Mouse (Mus musculus) embryonic fibroblast, embryonic 13.5 days (primary cell): ENCODE data around the gene Tmem161a. TPM values are rescaled to one million over a fixed set of nuclear protein-coding genes. Genes with fewer than 3 reads are reported as not detected.
A peak's percentile ranks its signal among the peaks of the same experiment; 100 is the strongest.

Experiments used
- H3K27ac ChIP-seq: 2 replicates; pipeline ENCODE4 v1.5.1; 2012; ENCODE audit warnings: low read length, control low read depth, inconsistent platforms; ENCODE audit not compliant: insufficient read depth
- H3K4me1 ChIP-seq: 2 replicates; pipeline ENCODE4 v1.6.1; 2011; ENCODE audit warnings: low read length; ENCODE audit not compliant: control insufficient read depth, insufficient read depth
- H3K4me3 ChIP-seq: 2 replicates; pipeline ENCODE4 v1.5.1; 2011; ENCODE audit warnings: mild to moderate bottlenecking, control low read depth, low read length; ENCODE audit not compliant: insufficient read depth
- CTCF ChIP-seq: IDR thresholded peaks from 2 replicates; pipeline ENCODE4 v1.5.1; 2011; ENCODE audit warnings: mild to moderate bottlenecking, control low read depth, low read length, moderate library complexity, borderline replicate concordance; ENCODE audit not compliant: insufficient read depth
- POLR2A ChIP-seq: IDR thresholded peaks from 2 replicates; pipeline ENCODE4 v1.6.1; 2011; ENCODE audit warnings: low read depth, mild to moderate bottlenecking, control low read depth, low read length, moderate library complexity
- polyA plus RNA-seq: library from polyadenylated mRNA; stranded (reverse); fragments of >200 nt; gene quantifications from 2 replicates; pipeline ENCODE4 v1.2.4, GENCODE M21; 2011; ENCODE audit warnings: low read depth; ENCODE audit not compliant: missing spikeins, insufficient read length

The Tmem161a gene
- 66.2 and 84.2 TPM in 2 replicates for polyA plus RNA-seq

DNA sequence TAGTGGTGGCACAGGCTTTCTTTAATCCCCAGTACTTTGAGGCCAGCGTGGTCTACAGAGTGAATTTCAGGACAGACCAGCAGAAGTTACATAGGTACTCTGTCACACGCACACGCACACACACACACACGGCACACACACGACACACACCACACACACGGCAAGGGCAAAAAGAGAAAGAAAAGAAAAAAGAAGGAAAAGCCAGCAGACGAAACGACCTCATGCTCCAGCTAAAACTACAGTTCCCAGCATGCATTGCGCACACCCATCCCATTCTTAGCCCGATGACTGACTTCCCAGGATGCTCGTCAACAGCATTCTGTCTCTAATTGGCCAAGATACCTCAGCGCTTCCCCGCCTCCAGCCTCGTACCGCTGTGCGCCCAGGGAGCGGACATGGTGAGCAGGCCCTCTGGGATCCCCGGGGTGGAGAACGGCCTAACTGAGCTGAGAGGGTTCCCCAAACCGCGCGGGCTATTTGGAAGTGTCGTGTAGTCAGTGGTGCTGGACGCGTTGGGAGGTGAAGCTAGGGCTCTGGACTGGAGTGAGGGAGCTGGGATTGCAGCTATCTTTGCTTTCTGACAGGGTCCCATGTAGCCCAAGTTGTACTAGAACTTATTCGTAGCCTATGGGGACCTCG is at the start of gene Tmem161a:
TSS of gene Tmem161a (plus strand) at position 314 of the 639 bp plus-strand sequence.
- TF ChIP-seq POLR2A (peak; percentile 89), CTCF (no peak)
- peak within 1 kb of the TSS; percentile 76 for H3K4me3 ChIP-seq
- H3K27ac ChIP-seq = 0 out of 2 replicates have a peak within 1 kb of the TSS, but pooled peaks have one; percentile 3
- H3K4me1 ChIP-seq = 0 out of 2 replicates have a peak, but pooled peaks cover 3% of the 10 kb centered on the region

DNA sequence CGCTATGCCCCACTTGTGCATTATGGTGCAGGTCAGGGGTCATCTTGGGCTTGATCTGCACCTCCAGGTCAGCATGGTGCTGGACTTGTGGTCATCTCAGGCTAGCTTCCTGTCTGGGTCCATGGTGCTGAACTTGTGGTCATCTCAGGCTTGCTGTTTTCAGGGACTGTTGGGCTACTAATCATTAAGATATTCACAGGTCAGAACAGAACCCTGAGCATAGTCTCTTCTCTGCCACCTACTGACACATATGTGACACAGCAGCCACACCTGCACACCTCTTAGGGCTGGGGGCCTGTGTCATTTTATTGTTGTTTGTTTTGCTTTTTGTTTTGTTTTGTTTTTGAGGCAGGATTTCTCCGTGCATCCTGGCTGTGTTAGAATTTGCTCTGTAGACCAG is 49.3 kb upstream of the Tmem161a start:
- H3K4me3 ChIP-seq = no peak overlapping the region
- no peaks in the 10 kb centered on the region for H3K4me1 ChIP-seq
- TF ChIP-seq CTCF (peak; percentile 16; the same call in 1 of the 2 replicates), POLR2A (no peak)
- no peak overlapping the region for H3K27ac ChIP-seq

DNA sequence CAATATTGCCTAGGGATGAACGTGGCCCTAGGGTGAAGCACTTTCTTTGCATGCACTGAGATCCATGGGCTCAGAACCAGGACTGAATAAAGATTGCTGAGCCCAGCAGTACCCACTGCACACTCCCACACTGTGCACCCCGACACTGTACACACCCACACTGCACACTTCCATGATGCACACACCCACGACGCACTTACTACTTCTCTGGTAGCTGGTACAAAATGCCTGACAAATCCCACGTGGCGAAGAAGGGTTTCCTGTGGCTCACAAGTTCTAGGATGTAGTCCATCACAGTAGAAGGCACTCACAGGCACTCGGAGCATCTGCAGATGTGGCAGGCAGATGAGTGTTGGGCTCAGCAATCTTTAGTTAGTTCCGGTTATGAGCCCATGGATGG is 47.2 kb upstream of the Tmem161a start:
- no peak overlapping the region for H3K27ac ChIP-seq
- H3K4me1 ChIP-seq = no peaks in the 10 kb centered on the region
- TF ChIP-seq CTCF = no peak
- no peak for TF ChIP-seq POLR2A
- H3K4me3 ChIP-seq = no peak overlapping the region

DNA sequence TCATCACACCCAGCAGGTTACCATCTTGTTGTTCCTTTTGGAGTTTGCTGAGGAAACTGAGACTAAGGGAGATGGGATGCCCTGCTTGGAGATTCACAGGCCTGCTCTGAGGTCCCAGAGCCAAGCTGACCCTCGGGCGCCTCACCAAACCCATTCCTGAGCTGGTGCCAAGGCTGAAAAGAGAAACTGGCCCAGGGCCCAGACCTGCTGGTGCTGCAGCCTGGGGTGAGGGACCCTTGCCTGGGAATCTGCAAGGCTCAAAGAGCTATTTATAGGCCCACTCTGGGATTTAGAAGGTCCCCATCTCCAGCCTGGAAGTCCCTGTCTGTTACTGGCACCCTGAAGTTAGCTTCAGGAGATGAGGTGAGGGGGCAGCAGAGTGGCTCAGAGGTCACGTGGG is 43.7 kb upstream of the Tmem161a start:
- no peak for TF ChIP-seq POLR2A
- TF ChIP-seq CTCF = no peak
- Histone ChIP-seq H3K4me3 (no peak overlapping the region), H3K4me1 (no peaks in the 10 kb centered on the region), H3K27ac (no peak overlapping the region)

DNA sequence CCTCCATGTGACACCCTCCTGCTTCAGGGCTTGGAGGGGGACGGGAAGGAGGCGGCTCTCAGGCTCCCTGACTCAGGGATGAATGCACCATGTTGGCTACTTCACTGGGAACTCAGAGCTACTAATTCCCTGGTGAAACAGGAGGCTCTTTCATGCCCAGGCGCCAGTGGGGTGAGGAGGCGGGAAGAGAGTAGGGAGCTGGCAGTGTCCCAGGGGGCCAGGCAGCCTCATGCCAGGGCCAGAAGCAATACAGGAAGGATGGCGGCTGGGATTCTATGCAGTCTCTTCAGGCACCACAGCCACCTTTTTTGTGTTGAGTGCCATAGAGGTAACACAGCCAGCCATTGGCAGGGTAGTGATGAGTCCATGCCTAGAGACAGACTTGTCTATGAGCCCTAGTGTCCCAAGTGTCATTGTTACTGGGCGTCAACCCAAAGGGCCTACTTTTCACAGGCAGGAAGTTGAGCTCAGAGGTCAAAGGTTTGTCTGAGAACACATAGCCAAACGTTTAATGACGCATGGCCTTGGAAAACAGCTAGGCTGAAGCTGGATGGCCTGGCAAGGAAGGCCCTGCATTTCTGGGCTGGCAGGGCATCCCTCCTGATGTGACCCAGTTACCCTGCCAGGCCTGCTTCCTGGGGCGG is 42.7 kb upstream of the Tmem161a start:
- H3K27ac ChIP-seq = no peak overlapping the region
- TF ChIP-seq POLR2A = no peak
- TF ChIP-seq CTCF = no peak

DNA sequence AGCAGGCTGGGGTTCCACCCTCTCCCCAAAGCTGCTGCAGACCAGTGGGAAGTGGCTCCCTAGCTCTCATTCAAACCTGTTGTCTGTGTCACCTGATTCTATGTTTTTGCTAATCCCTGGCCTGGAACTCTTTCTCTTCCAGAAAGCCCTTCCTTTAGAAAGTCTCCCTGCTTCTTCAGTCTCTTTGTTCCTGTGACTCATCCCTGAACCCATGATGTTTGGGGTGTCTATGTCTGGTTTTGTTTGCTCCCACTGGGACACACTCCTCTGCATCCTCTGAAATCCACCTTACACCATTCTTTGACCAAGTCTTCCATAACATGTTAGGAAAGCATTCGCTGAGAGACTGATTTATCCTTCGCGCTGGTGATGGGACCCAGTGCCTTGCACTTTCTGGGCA is 42.1 kb upstream of the Tmem161a start:
- no peaks in the 10 kb centered on the region for H3K4me1 ChIP-seq
- H3K27ac ChIP-seq = no peak overlapping the region
- H3K4me3 ChIP-seq = no peak overlapping the region
- no peak for TF ChIP-seq POLR2A

More for the DNA sequence above, 42.7 kb upstream of the Tmem161a start:
- H3K4me3 ChIP-seq = no peak overlapping the region
- H3K4me1 ChIP-seq = no peaks in the 10 kb centered on the region

DNA sequence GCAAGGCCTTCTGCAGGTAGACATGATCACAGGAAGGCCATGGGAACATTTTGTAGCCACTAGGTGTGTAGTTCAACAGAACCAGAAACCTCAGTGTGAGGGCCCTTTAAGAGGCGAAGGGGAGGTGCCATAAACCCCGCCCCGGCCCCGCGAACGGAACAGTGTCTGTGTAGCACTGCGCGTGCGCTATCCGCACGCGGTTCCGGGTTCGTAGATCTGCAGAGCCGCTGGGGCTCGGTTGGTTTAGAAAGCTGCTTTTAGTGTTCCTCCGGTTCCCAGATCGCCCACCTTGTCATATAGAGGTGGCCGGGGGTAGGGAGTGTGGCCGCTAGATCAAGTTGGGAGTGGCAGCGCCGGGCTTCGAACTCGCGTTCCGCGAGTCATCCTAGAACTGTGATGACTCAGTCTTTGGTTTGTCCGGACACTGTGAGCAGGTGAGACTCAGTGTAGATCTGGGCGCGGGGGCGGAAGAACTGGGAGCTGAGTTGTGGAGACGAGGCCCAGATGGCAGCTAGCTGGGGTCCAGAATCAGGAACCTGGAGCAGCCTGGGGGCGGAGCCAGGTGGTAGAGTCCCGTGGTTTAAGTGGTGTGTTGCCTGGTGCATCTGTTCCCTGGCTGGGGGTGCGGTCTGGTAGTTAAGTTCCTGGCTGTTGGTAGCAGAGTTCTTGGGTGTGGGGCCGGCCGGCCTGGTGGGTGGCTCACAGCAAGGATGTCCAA is 40.8 kb upstream of the Tmem161a start, which contains the start of gene Nr2c2ap:
TSS of gene Nr2c2ap (plus strand) at position 168 of the 718 bp plus-strand sequence.
- Histone ChIP-seq H3K27ac (no peak within 1 kb of the TSS), H3K4me3 (peak within 1 kb of the TSS; percentile 76), H3K4me1 (no peaks in the 10 kb centered on the region)
- TF ChIP-seq POLR2A (peak; percentile 79), CTCF (no peak)

DNA sequence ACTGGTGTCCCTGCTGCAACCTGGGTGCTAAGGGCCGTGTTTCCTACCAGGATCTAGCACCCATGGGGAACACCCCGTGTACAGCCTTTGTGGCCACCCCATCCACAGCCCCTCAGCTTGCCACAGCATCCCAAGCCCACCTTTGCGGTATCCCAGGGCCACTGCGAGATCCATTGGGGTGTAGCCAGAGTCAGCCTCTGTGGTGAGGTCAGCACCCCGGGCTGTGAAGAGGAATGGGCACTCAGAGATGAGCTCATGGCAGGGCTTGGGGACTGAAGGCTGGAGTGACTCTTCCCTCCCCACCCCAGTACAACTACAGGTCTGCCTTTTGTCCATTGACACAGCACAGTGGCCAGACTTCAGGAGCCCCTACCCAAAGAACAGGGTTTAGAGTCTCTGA is 38.1 kb upstream of the Tmem161a start:
- TF ChIP-seq POLR2A = no peak
- TF ChIP-seq CTCF = no peak
- Histone ChIP-seq H3K4me3 (no peak overlapping the region), H3K27ac (no peak overlapping the region), H3K4me1 (no peaks in the 10 kb centered on the region)

DNA sequence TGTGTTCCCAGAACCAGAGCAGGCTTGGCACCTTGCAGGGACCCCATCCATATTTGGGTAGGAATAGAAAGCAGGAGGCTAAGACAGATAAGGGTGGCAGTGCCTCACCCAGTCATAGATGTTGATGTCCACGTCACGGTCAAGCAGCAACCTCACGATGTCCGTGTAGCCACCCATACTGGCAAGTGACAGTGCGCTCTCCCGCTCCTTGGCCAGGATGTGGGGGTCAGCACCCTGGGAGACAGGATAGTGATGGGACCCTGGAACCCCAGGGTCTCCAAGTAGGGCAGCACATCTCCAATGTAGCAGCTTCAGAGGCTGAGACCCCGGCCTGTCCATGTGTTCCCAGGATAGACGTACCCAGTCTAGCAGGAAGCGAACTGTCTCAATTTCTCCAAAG is 37.2 kb upstream of the Tmem161a start:
- TF ChIP-seq POLR2A (no peak), CTCF (no peak)
- no peaks in the 10 kb centered on the region for H3K4me1 ChIP-seq
- no peak overlapping the region for H3K4me3 ChIP-seq
- no peak overlapping the region for H3K27ac ChIP-seq

DNA sequence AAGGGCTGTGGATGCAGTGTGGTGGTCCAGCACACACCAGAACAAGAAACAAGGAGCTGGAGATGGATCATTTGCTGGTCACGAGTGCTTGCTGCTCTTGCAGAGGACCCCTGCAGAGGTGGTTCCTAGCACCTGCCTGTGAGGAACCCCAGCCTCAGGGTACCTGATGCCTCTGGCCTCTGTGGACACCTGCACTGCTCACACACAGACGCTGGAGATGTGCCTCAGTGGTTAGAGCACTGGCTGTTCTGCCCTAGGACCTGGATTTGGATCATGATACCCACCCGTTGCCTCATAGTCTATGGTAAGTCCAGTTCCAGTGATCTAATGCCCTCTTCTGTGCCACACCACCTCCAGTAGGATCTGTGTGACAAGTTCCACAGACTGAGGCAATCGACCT is 35.6 kb upstream of the Tmem161a start:
- 0 out of 2 replicates have a peak, but pooled peaks cover 7% of the 10 kb centered on the region for H3K4me1 ChIP-seq
- no peak overlapping the region for H3K27ac ChIP-seq
- H3K4me3 ChIP-seq = no peak overlapping the region
- TF ChIP-seq POLR2A = no peak
- TF ChIP-seq CTCF = no peak
